Mouse (Mus musculus) embryonic facial prominence, embryonic 12.5 days (tissue): Measurements from ENCODE around the gene Herc3. TPM values are rescaled to one million over a fixed set of nuclear protein-coding genes. Genes with fewer than 3 reads are reported as not detected.
A peak's percentile ranks its signal among the peaks of the same experiment; 100 is the strongest.

Source experiments
- ATAC-seq: fragments of 200-750 bp; cut with Nextera tagmentation; 2 replicates; pipeline ENCODE4 v1.8.0; 2017; ENCODE audit not compliant: insufficient number of reproducible peaks, insufficient read depth, low FRiP score, low TSS enrichment
- H3K27ac ChIP-seq: fragments of 300-500 bp; sonication (generic); 2 replicates; pipeline ENCODE4 v1.5.1; 2016; ENCODE audit warnings: mild to moderate bottlenecking
- H3K27me3 ChIP-seq: fragments of 300-500 bp; sonication (generic); 2 replicates; pipeline ENCODE4 v1.6.1; 2016; ENCODE audit warnings: mild to moderate bottlenecking, moderate library complexity
- H3K36me3 ChIP-seq: fragments of 300-500 bp; sonication (generic); 2 replicates; pipeline ENCODE4 v1.6.1; 2016; ENCODE audit warnings: mild to moderate bottlenecking
- H3K4me1 ChIP-seq: fragments of 300-500 bp; sonication (generic); 2 replicates; pipeline ENCODE4 v1.6.1; 2016
- H3K4me2 ChIP-seq: fragments of 300-500 bp; sonication (generic); replicated peaks from 2 replicates; pipeline ENCODE4 v1.6.1; 2016; ENCODE audit warnings: mild to moderate bottlenecking, moderate library complexity
- H3K4me3 ChIP-seq: fragments of 300-500 bp; sonication (generic); 2 replicates; pipeline ENCODE4 v1.5.1; 2016; ENCODE audit warnings: mild to moderate bottlenecking
- H3K9ac ChIP-seq: fragments of 300-500 bp; sonication (generic); 2 replicates; pipeline ENCODE4 v1.6.1; 2016; ENCODE audit warnings: mild to moderate bottlenecking, moderate library complexity
- H3K9me3 ChIP-seq: fragments of 300-500 bp; sonication (generic); 2 replicates; pipeline ENCODE4 v1.6.1; 2016; ENCODE audit warnings: mild to moderate bottlenecking, moderate library complexity
- WGBS: fragments of 180-500 bp; shearing (Covaris S2); methylation state at CpG from one replicate; pipeline ENCODE4 v1.1.7; 2016; 5-methylcytosine and 5-hydroxymethylcytosine counted together
- polyA plus RNA-seq: library from polyadenylated mRNA; unstranded; fragments of >200 nt; fragmentation: Nextera tagmentation; extraction: Ambion mirVana; gene quantifications from 2 replicates; pipeline ENCODE4 v1.2.1, GENCODE M21; 2016

Gene Herc3
- polyA plus RNA-seq, 1 experiment from 2014 or later = 11.1 TPM

DNA sequence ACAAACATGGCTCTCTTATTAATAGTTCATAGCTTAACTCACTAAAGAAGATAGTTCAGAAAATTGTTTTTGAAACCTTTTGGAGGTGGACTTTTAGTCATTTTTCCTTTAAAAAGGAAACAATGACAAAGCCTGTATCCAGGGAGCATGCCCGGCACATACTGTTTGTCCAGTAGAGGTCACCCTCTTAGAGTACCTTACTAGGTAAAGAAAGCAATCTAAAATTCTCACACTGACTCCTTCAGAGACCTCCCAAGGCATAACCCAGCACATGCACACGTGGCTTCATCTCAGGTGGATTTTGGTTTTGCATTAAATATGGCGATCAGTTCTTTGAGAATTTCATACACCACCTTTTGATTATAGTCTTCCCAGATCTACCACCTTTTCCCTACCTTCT is 90.4 kb downstream of the Herc3 start:
- Histone ChIP-seq H3K9me3 (no peaks in the 10 kb centered on the region), H3K4me2 (no peak overlapping the region), H3K36me3 (no peaks in the 10 kb centered on the region), H3K27me3 (no peaks in the 10 kb centered on the region), H3K27ac (no peak overlapping the region), H3K9ac (no peak overlapping the region), H3K4me1 (no peaks in the 10 kb centered on the region), H3K4me3 (no peak overlapping the region)
- WGBS = 46% methylated on average over 3 of the region's 3 CpGs
- no peak for ATAC-seq

DNA sequence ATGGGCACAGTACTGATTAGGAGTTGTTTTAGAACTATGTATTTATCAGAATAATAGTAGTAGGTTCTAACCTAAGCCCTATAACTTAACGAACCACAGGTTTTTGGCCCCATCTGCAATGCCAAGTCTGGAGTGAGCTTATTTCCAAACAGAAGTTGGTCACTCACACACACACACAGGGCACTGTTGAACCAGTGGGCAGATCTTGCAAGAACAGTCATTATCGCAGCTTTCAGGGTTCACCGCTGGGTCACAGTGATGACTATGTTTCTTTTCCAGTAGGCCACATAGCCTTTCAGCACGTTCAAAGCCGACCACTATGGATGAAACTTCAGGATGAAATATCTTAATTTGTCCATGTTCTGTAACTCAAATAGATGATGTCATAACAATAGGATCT is 91.2 kb downstream of the Herc3 start:
- H3K9ac ChIP-seq = no peak overlapping the region
- WGBS = 89% methylated on average over 5 of the region's 5 CpGs
- H3K27me3 ChIP-seq = no peaks in the 10 kb centered on the region
- H3K36me3 ChIP-seq = no peaks in the 10 kb centered on the region
- no peak overlapping the region for H3K4me2 ChIP-seq
- ATAC-seq = no peak
- H3K4me3 ChIP-seq = no peak overlapping the region
- H3K27ac ChIP-seq = no peak overlapping the region
- H3K4me1 ChIP-seq = no peaks in the 10 kb centered on the region
- H3K9me3 ChIP-seq = no peaks in the 10 kb centered on the region

DNA sequence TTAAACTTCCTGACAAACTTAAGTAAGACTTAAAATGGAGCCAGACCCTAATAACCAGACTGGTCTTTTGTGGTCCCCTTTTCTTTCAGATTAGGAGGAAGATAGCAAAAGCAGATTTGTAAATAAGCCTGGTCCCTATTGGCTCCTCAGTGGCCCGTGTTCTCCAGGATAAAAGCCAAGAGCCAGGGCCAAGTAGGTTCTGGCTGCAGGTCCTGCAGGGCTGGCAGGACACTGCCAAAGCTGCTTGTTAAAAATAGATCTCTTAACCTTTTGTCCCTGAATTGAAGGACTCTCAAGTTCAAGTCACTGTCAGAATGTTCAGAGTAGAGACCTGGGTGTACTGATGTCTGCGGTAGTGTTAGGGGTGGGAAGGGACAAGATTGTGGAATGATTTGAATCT is 96.6 kb downstream of the Herc3 start:
- Histone ChIP-seq H3K9me3 (no peaks in the 10 kb centered on the region), H3K4me2 (no peak overlapping the region), H3K4me1 (peaks cover under 1% of the 10 kb centered on the region; the same call in 1 of the 2 replicates), H3K27ac (no peak overlapping the region), H3K4me3 (no peak overlapping the region), H3K36me3 (no peaks in the 10 kb centered on the region), H3K9ac (no peak overlapping the region), H3K27me3 (no peaks in the 10 kb centered on the region)
- 76% methylated on average over 2 of the region's 2 CpGs for WGBS
- no peak for ATAC-seq

DNA sequence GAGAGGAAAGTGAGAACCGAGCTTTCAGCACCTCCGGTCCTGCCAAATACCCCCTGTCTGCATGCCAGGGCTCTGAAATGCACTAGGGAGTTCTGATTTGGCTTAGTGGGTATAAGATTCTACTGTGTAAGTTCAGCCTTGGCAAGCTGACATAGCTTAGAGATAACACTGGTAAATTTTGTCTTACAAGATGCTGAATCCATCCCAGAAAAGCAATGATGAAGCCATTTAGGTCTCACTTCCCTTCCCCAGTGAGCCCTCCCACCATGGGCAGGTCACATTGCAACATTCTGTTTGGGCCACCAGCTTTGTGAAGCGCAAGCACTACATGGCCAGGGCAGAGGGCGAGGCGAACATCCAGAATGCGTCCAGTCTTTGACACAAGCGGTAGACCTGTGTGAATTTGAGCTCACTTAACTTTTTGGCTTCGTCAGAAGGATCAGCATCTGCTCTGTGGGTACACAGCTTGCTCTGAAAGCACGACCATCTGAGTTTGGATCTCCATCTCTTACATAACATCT is 98.7 kb downstream of the Herc3 start:
- Histone ChIP-seq H3K27ac (no peak overlapping the region), H3K9ac (no peak overlapping the region), H3K4me2 (no peak overlapping the region), H3K27me3 (no peaks in the 10 kb centered on the region), H3K36me3 (no peaks in the 10 kb centered on the region), H3K4me1 (peaks cover 5% of the 10 kb centered on the region; the same call in 1 of the 2 replicates), H3K9me3 (no peaks in the 10 kb centered on the region), H3K4me3 (no peak overlapping the region)
- ATAC-seq = no peak
- WGBS = 87% methylated on average over 9 of the region's 9 CpGs

DNA sequence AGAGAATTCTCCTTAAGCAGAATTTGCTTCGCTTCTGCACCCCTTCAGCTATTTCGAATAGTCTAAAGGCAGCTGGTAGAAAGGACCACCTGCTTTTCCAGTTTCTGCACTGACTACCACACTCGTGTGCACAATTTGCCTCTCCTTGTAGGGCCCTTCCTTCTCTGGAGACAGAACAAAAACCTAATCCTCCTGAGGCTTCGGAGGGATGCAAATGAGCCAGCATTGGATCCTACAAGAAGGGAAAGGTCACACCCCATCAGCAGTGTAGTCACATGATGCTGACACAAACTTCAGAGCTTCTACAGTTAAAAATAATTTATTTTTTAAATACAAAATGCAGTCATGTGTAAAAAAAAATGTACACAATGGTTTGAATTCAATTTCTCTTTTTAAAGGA is 99.9 kb downstream of the Herc3 start:
- WGBS = 73% methylated on average over 4 of the region's 4 CpGs
- Histone ChIP-seq H3K36me3 (no peaks in the 10 kb centered on the region), H3K27ac (no peak overlapping the region), H3K4me2 (no peak overlapping the region), H3K9me3 (no peaks in the 10 kb centered on the region), H3K9ac (no peak overlapping the region), H3K4me1 (peaks cover 5% of the 10 kb centered on the region; the same call in 1 of the 2 replicates), H3K27me3 (no peaks in the 10 kb centered on the region), H3K4me3 (no peak overlapping the region)
- ATAC-seq = no peak

DNA sequence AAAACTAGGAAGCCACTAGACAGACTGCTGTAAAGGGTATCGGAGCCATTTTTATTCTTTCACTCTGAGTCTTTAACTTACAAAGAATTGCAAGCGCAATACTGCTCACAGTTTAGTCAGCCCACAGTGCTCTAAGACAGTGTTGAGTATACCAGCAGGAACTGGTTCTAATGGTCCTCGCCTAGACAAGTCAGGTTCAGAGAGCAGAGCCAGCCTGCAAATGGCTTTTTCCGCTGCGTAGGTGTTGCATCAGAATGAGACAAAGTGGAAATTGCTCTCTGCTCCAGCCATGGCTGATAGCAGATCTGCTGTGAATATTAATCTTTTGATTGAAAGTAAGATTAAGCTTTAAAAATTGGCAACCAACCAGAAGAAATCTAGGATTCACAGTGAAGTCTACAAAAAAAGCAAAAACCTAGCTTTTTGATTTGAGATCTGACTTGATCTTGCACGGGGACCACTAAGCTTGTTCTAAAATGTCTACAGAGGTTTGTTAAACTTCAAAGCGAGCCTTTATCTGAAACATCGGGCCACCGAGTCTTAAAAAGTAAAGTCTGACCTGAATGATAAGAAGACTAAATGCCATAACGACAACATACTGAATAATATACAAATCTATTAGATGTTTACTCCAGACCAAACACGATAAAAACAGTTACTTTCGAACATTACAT is 101.4 kb downstream of the Herc3 start:
- no peaks in the 10 kb centered on the region for H3K9me3 ChIP-seq
- H3K4me1 ChIP-seq = peaks cover 5% of the 10 kb centered on the region; the same call in 1 of the 2 replicates
- H3K36me3 ChIP-seq = no peaks in the 10 kb centered on the region
- no peak overlapping the region for H3K4me2 ChIP-seq
- H3K9ac ChIP-seq = no peak overlapping the region
- WGBS = 82% methylated on average over 12 of the region's 12 CpGs
- H3K27me3 ChIP-seq = no peaks in the 10 kb centered on the region
- H3K4me3 ChIP-seq = no peak overlapping the region
- H3K27ac ChIP-seq = no peak overlapping the region
- 0 out of 2 replicates have a peak, but pooled peaks have one; percentile 58 for ATAC-seq

DNA sequence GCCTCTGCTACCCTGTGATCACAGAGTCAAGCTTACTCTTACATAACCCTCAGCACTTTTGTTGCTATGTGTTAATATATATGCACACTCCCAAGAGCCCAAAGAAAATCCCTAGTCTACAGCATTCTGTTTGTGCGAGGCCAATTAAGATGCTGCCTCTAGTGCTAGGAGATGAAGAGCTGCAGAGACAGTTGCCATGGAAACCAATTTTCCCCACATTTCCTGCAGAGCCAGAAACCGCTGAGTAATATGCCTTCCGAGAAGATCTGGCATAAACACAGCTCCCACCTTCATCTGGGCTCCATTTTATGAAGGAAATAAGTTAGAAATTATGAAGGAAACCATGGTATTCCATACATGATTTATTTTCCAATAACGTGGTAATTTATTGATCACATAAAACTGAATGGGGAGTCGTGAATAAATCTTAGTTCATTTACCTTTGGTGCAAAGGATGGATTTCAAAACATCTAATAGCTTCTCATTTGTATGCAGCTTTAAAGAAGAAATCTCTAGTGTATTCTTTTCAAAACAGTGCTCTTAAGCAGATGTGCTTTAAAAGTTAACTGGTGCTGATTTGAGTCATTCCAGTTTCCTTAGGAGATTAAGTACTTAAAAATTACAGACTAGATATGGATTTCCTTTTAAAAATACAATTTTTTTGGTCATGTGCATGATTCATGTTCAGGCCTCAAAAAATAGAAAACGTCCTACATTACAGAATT is 102.1 kb downstream of the Herc3 start:
- H3K9ac ChIP-seq = no peak overlapping the region
- 45% methylated on average over 6 of the region's 6 CpGs for WGBS
- H3K9me3 ChIP-seq = no peaks in the 10 kb centered on the region
- no peak overlapping the region for H3K4me3 ChIP-seq
- H3K27ac ChIP-seq = no peak overlapping the region
- peaks cover 5% of the 10 kb centered on the region; the same call in 1 of the 2 replicates for H3K4me1 ChIP-seq
- no peak overlapping the region for H3K4me2 ChIP-seq
- H3K27me3 ChIP-seq = no peaks in the 10 kb centered on the region
- ATAC-seq = peak; percentile 84; the same call in 1 of the 2 replicates
- no peaks in the 10 kb centered on the region for H3K36me3 ChIP-seq

DNA sequence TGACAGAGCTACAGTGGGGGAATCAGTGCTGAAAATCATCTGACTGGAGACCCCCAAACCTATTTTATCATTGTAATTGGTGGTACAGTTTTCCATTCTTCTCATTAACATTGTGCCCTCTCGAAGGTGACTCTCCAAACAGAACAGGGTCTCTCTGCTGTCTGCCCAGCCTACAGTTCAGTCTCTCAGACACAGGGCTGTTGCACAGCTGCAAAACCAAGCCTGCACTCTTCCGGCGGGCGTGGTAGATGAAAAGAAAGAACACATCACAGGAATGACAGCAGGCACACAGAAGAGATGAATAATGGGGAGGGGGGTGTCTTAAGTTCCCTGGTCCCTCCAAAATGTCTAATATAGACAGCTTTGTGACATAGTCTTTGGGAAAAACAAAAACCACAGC is 102.9 kb downstream of the Herc3 start:
- Histone ChIP-seq H3K4me2 (no peak overlapping the region), H3K9me3 (no peaks in the 10 kb centered on the region), H3K9ac (no peak overlapping the region), H3K27ac (no peak overlapping the region), H3K36me3 (no peaks in the 10 kb centered on the region), H3K27me3 (no peaks in the 10 kb centered on the region), H3K4me3 (no peak overlapping the region), H3K4me1 (peaks cover 5% of the 10 kb centered on the region; the same call in 1 of the 2 replicates)
- no peak for ATAC-seq
- 71% methylated on average over 4 of the region's 4 CpGs for WGBS

DNA sequence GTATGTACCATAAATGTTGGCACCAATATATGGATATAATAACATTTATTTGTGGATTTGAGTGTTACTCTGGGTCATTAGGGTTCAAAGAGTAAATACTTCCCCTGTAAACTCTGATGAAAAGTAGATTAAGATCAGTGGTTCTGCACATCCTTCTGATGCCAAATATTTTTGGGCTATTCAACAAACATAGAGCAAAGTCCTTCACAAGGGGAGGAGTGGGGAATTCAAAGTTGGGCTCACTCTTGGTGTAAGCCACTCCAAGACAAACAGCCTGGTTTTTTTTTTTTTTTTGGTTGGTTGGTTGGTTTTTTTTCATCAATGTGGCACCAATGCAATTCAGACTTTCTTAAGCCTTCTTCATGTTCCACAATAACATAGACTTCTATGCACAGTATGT is 106.5 kb downstream of the Herc3 start:
- Histone ChIP-seq H3K27me3 (no peaks in the 10 kb centered on the region), H3K9me3 (no peaks in the 10 kb centered on the region), H3K36me3 (no peaks in the 10 kb centered on the region), H3K9ac (no peak overlapping the region), H3K4me2 (no peak overlapping the region), H3K4me3 (no peak overlapping the region), H3K4me1 (peaks cover 5% of the 10 kb centered on the region; the same call in 1 of the 2 replicates), H3K27ac (no peak overlapping the region)
- no peak for ATAC-seq

DNA sequence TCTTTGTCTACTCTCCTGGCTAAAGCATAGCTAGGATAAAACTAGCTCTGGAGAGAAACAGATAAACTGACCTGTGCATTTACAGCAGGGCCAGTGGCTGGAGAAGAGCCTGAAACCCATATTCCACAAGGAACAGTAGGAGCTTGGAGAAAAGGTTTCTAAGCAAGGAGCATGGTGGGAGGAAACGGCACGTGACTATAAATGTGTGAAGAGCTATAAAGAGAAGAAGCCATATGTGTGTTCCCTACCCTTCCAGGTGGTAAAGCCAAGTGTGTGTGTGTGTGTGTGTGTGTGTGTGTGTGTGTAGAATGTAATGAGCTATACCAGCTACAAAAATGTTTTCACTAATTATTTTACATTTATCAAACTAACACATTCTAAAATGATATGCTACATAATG is 111.0 kb downstream of the Herc3 start:
- Histone ChIP-seq H3K4me3 (no peak overlapping the region), H3K27ac (no peak overlapping the region), H3K4me2 (no peak overlapping the region), H3K9me3 (no peaks in the 10 kb centered on the region), H3K27me3 (no peaks in the 10 kb centered on the region), H3K36me3 (no peaks in the 10 kb centered on the region), H3K4me1 (no peaks in the 10 kb centered on the region), H3K9ac (no peak overlapping the region)
- WGBS = 86% methylated on average over 2 of the region's 2 CpGs
- ATAC-seq = no peak

DNA sequence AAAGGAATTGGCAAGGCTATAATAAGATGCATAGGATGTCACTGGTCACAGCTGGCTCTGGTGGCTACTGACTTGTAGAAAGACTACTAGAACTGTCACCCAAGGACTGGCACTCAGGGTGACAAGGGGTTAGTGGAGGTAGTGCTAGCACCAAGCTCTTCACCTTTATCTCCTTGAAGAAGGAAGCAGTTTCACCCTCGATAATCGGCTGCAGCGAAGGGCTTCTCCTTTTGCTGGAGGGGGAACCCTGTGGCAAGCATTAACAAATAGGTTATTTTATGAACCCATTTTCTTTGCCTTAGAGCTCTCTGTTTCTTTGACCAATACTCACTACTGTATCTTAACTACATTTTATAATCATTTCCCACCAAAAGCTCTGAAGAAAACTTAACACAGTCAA is 112.7 kb downstream of the Herc3 start:
- Histone ChIP-seq H3K4me1 (no peaks in the 10 kb centered on the region), H3K4me3 (no peak overlapping the region), H3K9me3 (no peaks in the 10 kb centered on the region), H3K27me3 (no peaks in the 10 kb centered on the region), H3K36me3 (no peaks in the 10 kb centered on the region), H3K4me2 (no peak overlapping the region), H3K9ac (no peak overlapping the region), H3K27ac (no peak overlapping the region)
- WGBS = 85% methylated on average over 3 of the region's 3 CpGs
- no peak for ATAC-seq

DNA sequence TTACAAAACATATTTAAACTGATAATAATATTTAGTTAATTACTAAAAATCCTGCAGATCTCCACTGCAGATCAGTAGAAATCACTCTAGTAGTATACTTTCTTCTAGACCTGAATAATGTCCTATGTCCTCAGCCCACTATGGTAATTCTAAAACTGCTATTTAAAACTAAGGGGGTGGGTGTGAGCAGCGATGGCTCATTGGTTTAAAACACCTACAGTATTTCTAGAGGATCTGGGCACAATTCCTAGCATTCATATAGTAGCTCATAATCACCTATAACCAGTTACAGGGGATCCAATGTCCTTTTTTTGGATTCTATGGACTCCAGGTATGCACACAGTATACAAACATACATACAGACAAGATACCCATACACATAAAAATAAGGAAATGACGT is 115.0 kb downstream of the Herc3 start:
- H3K36me3 ChIP-seq = no peaks in the 10 kb centered on the region
- no peak overlapping the region for H3K9ac ChIP-seq
- H3K27ac ChIP-seq = no peak overlapping the region
- H3K4me3 ChIP-seq = no peak overlapping the region
- H3K4me1 ChIP-seq = no peaks in the 10 kb centered on the region
- WGBS = 72% methylated on average over 2 of the region's 2 CpGs
- H3K4me2 ChIP-seq = no peak overlapping the region
- H3K27me3 ChIP-seq = no peaks in the 10 kb centered on the region
- H3K9me3 ChIP-seq = no peaks in the 10 kb centered on the region
- no peak for ATAC-seq
